Mouse (Mus musculus) c-Kit-positive CD71-positive TER-119-positive erythroid progenitor cells, embryonic 14.5 days (primary cell): ENCODE measurements around the gene Cdkn1a.
"Not testable (repeated sequence)": the region's sequence is repeated elsewhere in the genome, so short reads cannot be mapped to it uniquely, and the experiment has no call there.

Experiments
- DNase-seq: peaks from one replicate; pipeline ENCODE4 v3.0.0-alpha.2; 2013; ENCODE audit warnings: low spot score

Gene Cdkn1a

DNA sequence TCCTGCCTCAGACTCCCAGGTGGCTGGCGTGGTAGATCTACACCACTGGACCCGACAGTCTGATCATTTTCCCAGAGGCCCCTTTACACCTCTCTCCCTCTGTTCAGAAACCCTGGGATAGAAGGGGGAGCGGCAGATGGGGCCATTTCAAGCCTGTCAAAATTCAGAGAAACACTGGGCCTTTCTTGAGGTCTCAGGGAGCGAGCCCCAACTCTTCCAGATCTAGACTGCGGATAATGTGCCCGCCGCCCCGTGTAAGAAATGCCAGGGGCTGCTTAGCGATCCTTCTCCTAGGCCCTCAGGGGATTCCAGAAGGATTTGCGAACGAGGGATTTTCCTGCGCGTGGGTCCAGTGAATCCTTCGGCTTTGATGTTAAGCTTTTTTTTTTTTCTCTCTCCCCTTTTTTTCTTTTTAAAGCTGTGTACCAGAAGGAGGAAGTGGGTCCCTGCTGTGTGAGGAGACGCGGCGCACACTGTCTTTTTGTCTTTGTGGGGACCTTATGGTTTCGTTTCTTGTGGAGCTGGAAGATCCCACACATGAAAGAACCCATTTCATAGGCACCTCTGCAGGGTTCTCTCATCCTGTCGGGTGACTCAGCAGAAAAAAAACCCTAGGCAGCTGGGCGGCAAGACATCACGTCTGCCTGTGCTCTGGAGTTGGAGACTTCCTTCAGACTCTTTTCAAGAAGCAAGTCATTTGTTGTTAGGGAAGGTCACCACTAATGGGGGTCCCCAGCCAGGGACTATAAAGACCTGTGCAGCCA lies 9.0 kb upstream of the Cdkn1a start:
- DNase-seq, result peak; percentile 60

DNA sequence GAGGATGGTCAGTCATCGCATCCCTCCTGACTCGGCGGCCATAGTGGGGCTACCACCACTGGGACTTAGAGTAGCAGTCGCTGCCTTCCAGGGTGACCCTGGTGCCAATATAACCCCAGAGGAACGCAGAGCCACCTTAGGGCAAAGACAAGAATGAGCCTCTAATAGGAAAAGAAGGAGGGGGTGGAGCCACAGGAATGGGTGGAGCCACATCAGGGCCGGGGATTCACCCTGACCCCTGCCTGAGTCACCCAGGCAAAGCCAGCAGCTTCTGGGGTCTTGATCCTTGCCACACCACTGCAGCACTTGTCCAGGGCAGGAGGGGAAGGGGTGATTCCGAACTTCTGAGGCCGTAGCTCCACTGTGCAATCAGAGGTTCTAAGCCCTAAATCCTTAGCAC lies 7.2 kb upstream of the Cdkn1a start:
- DNase-seq, result no peak

DNA sequence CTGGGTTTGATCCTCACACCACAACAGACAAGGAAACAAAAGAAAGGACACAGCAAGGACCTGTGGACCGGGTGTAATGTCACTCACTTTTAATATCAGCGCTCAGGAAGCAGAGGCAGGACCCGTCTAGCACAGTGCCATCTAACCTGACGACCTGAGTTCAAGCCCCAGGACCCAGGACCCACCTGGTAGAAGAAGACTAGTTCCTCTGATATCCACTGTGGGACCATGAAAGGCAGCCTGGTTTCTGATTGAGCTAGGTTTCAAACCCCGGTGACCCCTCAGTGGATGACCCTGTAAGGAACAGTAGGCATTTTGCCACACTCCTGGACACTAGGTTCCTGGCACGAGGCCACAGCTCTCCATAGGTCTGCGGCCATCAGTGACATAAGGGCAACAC lies 6.1 kb upstream of the Cdkn1a start:
- DNase-seq, result no peak

DNA sequence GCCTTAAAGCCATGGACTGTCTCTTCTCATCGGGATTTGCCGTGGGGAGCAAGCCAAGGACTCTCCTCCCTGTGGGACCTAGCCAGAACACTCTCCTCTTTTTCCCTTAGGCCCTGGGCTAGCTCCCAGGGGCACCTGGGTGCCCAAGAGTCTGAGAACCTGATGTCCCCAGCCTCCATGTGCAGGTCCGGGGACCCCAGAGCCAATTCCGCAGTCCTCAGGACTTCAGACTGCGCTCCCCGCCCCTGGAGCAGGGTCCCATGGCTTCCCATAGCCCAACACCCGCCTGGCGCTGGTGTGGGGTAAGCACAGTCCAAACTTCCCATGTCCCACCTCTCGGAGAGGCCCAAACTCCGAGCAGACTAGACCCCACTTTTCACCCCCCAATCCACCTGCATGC lies 5.5 kb upstream of the Cdkn1a start:
- no peak for DNase-seq

DNA sequence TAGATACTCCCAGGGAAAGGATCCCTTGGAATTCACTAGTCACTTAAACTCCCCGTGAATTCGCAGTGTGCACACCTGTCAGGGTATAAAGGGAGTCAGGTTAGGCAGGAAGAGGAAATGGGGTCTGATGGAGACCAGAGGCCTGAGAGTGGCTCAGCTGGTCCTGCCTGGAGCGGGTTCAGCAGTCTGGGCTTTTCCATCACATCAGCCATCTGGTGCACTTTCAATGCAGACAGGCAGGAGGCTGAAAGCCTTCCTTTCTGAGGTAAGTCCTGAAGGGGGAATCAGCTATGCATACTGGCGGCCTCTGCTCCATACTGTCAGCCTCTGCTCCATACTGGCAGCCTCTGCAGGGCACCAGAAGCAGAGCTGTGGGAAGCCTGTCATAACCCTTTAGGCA lies 3.9 kb upstream of the Cdkn1a start:
- no peak for DNase-seq

DNA sequence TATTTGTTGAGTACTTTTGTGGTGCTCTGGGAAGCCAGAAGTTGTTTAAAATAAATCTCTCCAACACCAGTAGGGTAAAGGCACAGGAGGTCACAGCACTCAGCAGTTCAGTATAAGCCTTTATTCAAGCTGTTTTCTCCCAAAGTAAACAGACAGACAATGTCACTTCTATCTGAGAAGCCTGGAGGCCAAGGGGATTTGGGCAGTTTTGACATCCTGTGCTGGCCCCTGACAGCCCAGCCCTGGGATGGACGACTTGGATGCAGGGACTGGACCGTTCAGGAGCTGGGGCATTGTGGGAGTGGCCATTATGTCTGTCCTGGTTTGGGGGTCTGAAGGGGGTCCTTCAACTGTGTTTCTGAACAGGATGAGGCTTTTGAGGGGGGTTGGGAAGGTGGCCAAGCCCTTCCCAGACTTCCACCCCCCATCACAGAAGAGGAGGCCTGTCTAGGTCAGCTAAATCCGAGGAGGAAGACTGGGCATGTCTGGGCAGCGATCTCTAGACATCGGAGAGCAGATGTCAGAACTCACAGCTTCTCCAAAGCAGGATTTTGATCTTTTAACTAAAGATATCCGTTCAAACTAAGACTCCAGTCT lies 670 bp downstream of the Cdkn1a start:
- DNase-seq, result no peak

DNA sequence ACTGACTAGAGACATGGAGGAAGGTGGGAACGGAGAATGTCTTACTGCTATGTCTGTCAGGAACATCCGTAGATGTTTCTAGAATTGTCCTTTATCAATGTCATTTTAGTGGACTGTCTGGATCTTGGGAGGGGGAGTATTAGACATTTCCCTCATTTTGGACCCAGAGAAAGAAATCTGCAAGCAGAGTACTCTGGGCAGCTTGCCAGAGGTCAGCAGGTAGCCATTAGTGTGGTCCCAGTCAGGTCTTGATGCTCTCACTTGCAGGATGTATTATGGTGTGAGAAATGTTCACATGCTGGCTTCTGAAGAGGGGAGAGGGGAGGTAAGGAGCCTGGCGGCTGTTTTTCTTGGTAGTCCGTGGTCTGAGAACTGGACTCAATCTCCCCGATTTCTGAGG lies 1.7 kb downstream of the Cdkn1a start:
- DNase-seq, result no peak

DNA sequence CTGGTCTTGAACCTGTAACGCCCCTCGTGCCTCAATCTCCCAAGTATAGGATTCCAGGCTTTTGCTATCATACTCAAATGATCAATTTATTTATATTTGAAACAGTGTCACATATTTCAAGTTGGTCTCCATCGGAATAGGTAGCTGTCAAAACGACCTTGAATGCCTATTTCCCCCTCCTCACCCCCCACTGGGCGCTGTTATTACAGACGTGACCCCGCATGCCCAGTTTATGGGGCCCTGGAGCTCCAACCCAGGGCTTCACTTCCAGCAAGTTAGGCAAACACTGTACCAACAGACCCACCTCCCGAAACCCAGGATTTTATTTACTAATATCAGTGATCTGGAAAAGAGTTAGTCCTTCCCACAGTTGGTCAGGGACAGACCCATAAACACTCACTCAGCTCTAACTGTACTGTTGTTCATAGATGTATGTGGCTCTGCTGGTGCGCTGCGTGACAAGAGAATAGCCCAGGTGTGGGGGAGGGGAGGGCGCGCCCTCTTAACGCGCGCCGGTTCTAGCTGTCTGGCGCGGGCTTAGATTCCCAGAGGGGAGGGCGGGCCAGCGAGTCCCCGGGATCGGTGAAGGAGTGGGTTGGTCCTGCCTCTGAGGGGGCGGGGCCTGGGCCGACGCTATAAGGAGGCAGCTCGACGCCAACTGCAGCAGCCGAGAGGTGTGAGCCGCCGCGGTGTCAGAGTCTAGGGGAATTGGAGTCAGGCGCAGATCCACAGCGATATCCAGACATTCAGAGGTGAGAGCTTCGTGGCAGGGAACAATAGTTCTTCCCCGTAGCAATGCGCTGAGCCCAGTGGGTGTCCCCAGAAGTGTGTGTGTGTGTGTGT lies 2.6 kb downstream of the Cdkn1a start:
- DNase-seq, result peak; percentile 88

DNA sequence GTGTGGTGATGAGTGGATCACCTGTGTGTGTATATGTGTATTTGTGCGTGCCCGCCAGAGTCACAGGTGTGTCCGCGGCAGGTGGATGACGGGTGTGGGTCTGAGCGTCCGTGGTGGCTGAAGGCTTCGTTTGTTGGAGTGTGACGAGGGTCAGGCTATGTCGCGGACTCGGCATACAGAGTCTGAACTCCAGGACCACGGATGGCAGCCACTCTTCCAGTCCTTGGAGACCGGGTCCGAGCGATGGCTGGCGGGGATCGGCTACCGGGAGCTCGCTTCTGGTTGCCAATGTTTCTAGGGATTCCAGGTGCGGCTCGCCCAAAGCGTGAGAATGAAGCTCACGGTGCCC lies 3.2 kb downstream of the Cdkn1a start:
- no peak for DNase-seq

DNA sequence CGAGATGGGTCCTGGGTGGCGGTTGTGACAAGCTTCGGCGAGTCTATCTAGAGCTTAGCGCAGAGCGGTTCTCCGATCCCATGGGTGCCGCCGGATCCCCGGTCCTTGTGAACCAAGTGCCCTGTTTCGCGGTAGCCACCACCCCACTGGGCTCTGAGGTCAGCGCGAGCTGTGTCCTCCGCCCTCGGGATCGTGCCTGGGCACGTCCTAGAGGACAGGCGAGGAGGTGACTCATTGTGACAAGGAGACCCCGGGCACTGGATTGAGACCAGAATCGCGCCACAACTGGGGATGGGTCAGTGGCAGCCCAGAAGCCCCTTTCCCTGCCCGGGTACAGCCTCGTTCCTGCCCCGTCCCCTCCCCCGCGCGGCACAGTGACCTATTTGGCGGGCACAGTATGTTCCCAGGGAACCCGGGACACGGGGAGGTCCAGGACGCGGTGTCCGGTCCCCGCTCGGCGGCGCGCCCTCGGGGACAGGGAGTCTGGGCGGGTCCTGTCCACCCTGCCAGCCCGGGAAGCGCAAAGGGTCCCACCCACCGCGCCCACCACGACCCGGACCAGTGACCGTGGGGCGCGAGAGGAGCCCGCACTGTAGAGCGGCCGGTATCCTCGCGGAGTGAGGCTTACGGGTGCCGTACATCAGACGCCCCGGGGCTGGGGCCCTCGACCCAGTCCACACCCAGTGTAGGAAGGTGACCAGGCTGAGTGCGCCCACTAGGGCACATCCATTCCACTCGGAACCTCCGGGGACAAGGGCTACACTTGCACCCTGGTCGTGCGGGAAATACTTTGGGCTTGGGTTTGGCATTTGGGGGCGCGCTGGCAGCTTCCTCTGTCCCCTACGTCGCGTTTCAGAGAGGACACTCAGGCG lies 3.8 kb downstream of the Cdkn1a start:
- peak; percentile 42 for DNase-seq

DNA sequence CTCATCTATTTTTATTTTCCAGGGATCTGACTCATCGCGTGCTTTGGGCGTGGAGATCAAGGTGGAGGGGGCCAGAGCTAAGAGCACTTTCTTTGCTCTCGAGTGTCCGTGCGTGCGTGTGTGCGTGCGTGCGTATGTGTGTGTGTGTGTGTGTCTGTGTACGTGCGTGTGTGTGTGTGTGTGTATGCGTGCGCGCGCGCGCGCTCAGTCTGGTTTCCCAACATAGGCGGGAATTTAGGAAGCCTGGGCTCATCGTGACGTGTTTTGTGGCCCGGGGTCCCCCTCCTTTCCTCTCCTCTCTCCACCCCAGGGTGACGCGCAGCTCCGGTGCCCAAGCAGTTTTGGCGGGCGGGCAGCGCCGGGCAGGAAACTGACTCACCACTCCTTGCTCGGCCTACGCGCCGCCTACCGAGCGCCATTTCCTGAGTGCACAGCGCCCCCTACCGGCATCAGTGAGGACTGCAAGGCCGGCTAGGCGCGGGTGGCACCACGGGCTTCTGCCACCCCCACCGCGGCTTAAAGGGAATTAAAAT lies 4.5 kb downstream of the Cdkn1a start:
- peak; percentile 90 for DNase-seq

DNA sequence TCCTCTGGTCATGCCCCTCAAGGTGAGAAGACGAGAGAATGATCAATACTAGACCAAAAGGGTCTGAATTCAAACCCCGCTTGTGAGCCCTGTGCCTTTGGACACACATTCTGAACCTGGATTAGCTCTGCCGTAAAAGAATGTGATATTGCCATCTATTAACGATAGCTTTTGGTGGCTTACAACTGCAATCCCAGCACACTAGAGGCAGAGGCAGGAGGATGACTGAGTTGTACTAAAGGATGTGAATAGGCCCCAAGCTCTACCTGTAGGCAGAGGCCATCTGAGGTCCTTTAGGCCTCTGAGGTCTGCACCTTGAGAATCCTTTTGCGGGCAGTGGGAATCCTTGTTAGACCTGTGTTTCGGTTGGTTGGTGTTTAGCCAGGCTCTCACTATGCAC lies 5.5 kb downstream of the Cdkn1a start:
- no peak for DNase-seq

DNA sequence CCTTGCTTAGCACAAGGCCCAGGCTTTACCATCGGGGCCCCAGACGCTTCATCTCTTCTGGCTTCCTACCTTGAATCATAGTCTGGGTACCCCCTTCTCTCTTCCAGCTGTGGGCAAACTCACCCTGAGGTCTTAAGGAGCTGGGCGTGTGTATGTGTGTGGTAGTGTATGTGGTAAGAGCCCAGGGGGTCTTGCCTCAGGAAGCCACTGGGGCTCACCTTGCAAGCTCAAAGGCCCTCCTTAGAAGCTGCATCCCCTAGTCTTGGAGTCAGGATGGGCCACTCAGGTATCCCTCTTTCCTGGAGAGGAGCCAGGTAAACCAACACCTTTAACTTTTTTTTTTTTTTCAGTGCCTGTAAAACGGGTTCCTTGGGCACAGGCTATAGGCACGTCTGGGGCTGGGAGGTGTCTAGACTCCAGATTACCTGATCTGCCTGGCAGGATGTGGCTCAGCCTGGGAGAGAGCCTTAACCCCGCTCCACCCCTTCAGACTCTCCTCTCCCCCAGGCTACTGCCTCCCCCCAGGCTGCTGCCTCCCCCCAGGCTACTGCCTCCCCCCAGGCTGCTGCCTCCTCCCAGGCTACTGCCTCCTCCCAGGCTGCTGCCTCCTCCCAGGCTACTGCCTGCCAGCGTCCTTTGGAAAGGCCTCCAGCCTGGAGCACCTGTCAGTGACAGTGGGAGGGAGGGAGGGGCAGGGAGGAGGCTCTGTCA lies 6.2 kb downstream of the Cdkn1a start:
- no peak for DNase-seq

DNA sequence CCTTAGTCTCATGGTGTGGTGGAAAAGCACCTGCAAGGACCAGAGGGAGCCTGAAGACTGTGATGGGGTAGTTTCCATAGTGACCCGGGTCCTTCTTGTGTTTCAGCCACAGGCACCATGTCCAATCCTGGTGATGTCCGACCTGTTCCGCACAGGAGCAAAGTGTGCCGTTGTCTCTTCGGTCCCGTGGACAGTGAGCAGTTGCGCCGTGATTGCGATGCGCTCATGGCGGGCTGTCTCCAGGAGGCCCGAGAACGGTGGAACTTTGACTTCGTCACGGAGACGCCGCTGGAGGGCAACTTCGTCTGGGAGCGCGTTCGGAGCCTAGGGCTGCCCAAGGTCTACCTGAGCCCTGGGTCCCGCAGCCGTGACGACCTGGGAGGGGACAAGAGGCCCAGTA lies 7.5 kb downstream of the Cdkn1a start:
- no peak for DNase-seq

DNA sequence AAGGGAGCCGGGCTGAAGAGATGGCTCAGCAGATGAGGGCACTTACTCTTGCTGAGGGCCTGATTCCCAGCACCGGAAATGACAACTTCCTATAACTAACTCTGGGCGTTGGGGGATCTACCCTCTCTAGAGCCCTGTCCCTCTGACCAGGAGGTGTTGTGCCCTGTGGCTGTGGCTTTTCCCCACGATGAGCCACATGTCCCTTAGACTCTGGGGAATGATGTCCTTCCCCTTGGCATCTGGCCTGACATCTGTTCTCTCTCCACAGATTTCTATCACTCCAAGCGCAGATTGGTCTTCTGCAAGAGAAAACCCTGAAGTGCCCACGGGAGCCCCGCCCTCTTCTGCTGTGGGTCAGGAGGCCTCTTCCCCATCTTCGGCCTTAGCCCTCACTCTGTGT lies 8.3 kb downstream of the Cdkn1a start:
- no peak for DNase-seq

DNA sequence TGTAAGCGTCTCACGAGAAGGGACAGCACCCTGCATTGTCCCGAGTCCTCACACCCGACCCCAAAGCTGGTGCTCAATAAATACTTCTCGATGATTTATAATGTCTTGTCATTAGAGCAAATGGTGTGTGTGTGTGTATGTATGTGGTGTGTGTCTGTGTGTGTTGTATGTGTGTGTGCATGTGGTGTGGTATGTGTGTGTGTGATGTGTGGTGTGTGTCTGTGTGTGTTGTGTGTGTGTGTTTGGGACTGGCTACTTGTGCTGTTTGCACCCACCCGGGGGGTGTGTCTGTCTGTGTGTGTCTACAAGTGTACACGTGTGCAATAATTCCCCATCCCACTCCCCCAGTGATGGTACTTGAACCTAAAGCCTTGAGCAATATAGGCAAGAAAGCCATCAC lies 9.9 kb downstream of the Cdkn1a start:
- DNase-seq, result no peak

DNA sequence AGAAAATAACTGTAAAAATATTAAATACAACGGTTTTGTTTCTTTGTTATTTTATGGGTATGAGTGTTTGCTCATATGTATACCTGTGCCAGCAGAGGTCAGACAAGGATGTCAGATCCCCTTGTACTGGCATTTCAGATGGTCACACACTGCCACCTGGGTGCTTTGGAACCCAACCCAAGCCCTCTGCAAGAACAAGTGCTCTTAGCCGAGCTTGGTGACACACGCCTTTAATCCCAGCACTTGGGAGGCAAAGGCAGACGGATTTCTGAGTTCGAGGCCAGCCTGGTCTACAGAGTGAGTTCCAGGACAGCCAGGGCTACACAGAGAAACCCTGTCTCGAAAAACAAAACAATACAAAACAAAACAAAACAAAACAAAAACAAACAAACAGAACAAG lies 19.6 kb downstream of the Cdkn1a start:
- not testable (repeated sequence) for DNase-seq

DNA sequence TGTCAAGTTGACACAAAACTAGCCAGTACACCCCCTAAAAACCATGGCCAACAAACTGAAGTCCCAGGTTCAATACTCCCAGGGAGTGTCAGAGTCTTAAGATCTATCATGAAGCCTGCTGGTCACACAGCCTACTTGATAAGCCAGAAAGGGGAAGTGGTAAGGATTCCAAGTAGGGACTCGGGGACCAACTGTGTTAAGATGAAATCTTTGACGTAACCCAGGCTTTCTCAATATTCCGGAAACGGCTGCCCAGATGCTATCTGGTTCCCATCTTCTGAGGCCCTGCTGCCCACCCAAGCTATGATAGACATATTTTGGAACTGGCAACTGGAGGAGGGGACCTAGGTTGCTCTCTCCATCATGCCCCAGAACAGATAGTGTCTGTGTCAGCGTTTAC lies 20.6 kb downstream of the Cdkn1a start:
- DNase-seq, result no peak

DNA sequence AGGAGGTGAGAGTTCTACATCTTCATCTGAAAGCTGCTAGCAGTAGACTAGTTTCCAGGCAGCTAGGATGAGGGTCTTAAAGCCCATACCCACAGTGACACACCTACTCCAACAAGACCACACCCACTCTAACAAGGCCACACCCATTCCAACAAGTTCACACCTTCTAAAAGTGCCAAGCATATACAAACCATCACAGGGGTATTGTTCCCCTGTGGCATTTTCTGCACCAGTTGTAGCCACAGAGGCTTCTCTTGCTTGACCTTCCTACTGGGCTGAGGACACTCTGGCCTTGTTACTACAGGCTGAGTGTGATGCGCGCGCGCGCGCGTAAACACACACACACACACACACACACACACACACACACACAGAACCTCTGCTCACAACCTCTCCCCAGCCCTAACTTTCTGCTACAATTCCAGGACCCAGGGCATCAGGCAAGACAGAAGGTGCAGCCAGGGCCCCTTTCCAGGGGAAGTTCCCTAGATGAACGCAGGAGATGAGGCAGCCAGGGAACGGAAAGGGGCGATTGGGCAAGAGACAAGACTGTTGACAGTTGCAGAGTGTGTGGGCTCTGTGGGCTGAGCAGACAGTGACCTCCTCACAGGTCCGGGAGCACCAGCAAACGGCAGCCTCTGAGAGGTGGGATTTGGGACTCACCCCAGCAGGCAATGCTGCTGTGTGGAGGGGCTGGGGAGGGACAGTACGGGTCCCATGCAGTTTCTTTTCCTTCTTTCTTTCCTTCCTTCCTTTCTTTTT lies 23.0 kb downstream of the Cdkn1a start, which contains the start of gene Rab44:
Gene Rab44, plus strand, starts transcription at position 555 of the 762 bp plus-strand sequence.
- no peak for DNase-seq

DNA sequence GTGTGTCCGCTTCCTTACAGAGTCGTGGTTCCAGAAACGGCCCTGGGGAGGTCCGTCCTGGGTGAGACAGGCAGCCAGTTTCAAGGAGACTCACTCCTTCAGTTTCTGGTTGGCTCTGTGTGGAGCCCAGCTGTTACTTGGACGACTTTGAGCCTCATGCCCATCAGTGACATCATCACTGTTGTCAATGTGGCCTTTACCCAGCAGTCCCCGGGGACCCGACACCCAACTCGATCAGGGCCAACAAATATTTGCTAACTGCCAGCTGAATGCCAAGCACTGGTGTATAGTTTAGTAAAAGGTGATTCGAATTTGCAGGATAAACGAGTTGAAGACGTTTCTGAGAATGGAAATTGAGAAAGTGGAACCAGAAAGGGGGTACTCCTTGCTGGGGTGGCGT lies 25.2 kb downstream of the Cdkn1a start:
- no peak for DNase-seq
